Mouse (Mus musculus): ENCODE data around the gene Arg2. TPM values are rescaled to one million over a fixed set of nuclear protein-coding genes. Genes with fewer than 3 reads are reported as not detected.

The Arg2 gene
- polyA plus RNA-seq, 1 experiment from 2014 or later, result 17.6 TPM

GRCm38 (mm10) chr12:79190931-79191673, 60.5 kb downstream of the Arg2 start:
- Histone ChIP-seq H3K27me3 (replicated peaks; ENCODE audit: control insufficient read depth, insufficient read depth, low read length) (no peaks in the 10 kb centered on the region), H3K4me3 (replicated peaks; ENCODE audit: low read length) (peak overlapping the region; percentile 74), H3K4me2 (ENCODE audit: low read length) (peak overlapping the region; percentile 75), H3K36me3 (ENCODE audit: control insufficient read depth, insufficient read depth) (peaks cover 12% of the 10 kb centered on the region; the same call in 1 of the 2 replicates), H3K27ac (ENCODE audit: low read length) (peak overlapping the region; percentile 79), H3K9ac (replicated peaks; ENCODE audit: low read depth, low read length) (peak overlapping the region; percentile 73), H3K9me3 (ENCODE audit: control insufficient read depth, low read length) (no peaks in the 10 kb centered on the region), H3K4me1 (replicated peaks; ENCODE audit: control insufficient read depth, insufficient read depth, low read length) (peaks cover 13% of the 10 kb centered on the region)
- WGBS, result under 1% methylated on average over 18 of the region's 18 CpGs
- ATAC-seq, result peak; percentile 94

GRCm38 (mm10) chr12:79191701-79192100, 61.1 kb downstream of the Arg2 start:
- H3K9ac ChIP-seq (replicated peaks; ENCODE audit: low read depth, low read length), result peak overlapping the region; percentile 73
- peak overlapping the region; percentile 75 for H3K4me2 ChIP-seq (ENCODE audit: low read length)
- 6% methylated on average over 14 of the region's 14 CpGs for WGBS
- peak overlapping the region; percentile 79 for H3K27ac ChIP-seq (ENCODE audit: low read length)
- H3K4me1 ChIP-seq (replicated peaks; ENCODE audit: control insufficient read depth, insufficient read depth, low read length), result peaks cover 13% of the 10 kb centered on the region
- H3K4me3 ChIP-seq (replicated peaks; ENCODE audit: low read length), result peak overlapping the region; percentile 74
- ATAC-seq, result peak; percentile 93
- H3K36me3 ChIP-seq (ENCODE audit: control insufficient read depth, insufficient read depth), result peaks cover 8% of the 10 kb centered on the region; the same call in 1 of the 2 replicates
- H3K9me3 ChIP-seq (ENCODE audit: control insufficient read depth, low read length), result no peaks in the 10 kb centered on the region
- H3K27me3 ChIP-seq (replicated peaks; ENCODE audit: control insufficient read depth, insufficient read depth, low read length), result no peaks in the 10 kb centered on the region

- H3K4me3 ChIP-seq (replicated peaks; ENCODE audit: low read length), result peak within 1 kb of the TSS; percentile 74
- H3K27me3 ChIP-seq (replicated peaks; ENCODE audit: control insufficient read depth, insufficient read depth, low read length), result no peaks in the 10 kb centered on the region
- no peaks in the 10 kb centered on the region for H3K9me3 ChIP-seq (ENCODE audit: control insufficient read depth, low read length)
- ATAC-seq, result no peak
- H3K4me2 ChIP-seq (ENCODE audit: low read length), result peak within 1 kb of the TSS; percentile 75
- peak within 1 kb of the TSS; percentile 73 for H3K9ac ChIP-seq (replicated peaks; ENCODE audit: low read depth, low read length)
- WGBS, result 63% methylated on average over 6 of the region's 6 CpGs
- H3K27ac ChIP-seq (ENCODE audit: low read length), result peak within 1 kb of the TSS; percentile 79
- H3K36me3 ChIP-seq (ENCODE audit: control insufficient read depth, insufficient read depth), result peaks cover 5% of the 10 kb centered on the region; the same call in 1 of the 2 replicates
- peaks cover 13% of the 10 kb centered on the region for H3K4me1 ChIP-seq (replicated peaks; ENCODE audit: control insufficient read depth, insufficient read depth, low read length)
These were observed 61.6 kb downstream of the Arg2 start, which contains the start of gene Rdh11 for GRCm38 (mm10) chr12:79192193-79192592. Gene Rdh11, minus strand, starts transcription at chr12:79192293.

GRCm38 (mm10) chr12:79193441-79193840, 62.9 kb downstream of the Arg2 start:
- no peak for ATAC-seq
- no peaks in the 10 kb centered on the region for H3K27me3 ChIP-seq (replicated peaks; ENCODE audit: control insufficient read depth, insufficient read depth, low read length)
- H3K4me1 ChIP-seq (replicated peaks; ENCODE audit: control insufficient read depth, insufficient read depth, low read length), result peaks cover 13% of the 10 kb centered on the region
- no peaks in the 10 kb centered on the region for H3K9me3 ChIP-seq (ENCODE audit: control insufficient read depth, low read length)
- H3K9ac ChIP-seq (replicated peaks; ENCODE audit: low read depth, low read length), result no peak overlapping the region
- H3K27ac ChIP-seq (ENCODE audit: low read length), result no peak overlapping the region
- H3K36me3 ChIP-seq (ENCODE audit: control insufficient read depth, insufficient read depth), result no peaks in the 10 kb centered on the region
- no peak overlapping the region for H3K4me3 ChIP-seq (replicated peaks; ENCODE audit: low read length)
- WGBS, result 3% methylated on average over 3 of the region's 3 CpGs
- no peak overlapping the region for H3K4me2 ChIP-seq (ENCODE audit: low read length)

- Histone ChIP-seq H3K4me1 (replicated peaks; ENCODE audit: control insufficient read depth, insufficient read depth, low read length) (no peaks in the 10 kb centered on the region), H3K9me3 (ENCODE audit: control insufficient read depth, low read length) (no peaks in the 10 kb centered on the region), H3K27me3 (replicated peaks; ENCODE audit: control insufficient read depth, insufficient read depth, low read length) (no peaks in the 10 kb centered on the region), H3K9ac (replicated peaks; ENCODE audit: low read depth, low read length) (no peak overlapping the region), H3K4me2 (ENCODE audit: low read length) (no peak overlapping the region), H3K4me3 (replicated peaks; ENCODE audit: low read length) (no peak overlapping the region), H3K27ac (ENCODE audit: low read length) (no peak overlapping the region), H3K36me3 (ENCODE audit: control insufficient read depth, insufficient read depth) (no peaks in the 10 kb centered on the region)
- no peak for ATAC-seq
- WGBS, result 85% methylated on average over 5 of the region's 5 CpGs
These were observed 66.5 kb downstream of the Arg2 start for GRCm38 (mm10) chr12:79197105-79197504.

- no peaks in the 10 kb centered on the region for H3K9me3 ChIP-seq (ENCODE audit: control insufficient read depth, low read length)
- no peaks in the 10 kb centered on the region for H3K27me3 ChIP-seq (replicated peaks; ENCODE audit: control insufficient read depth, insufficient read depth, low read length)
- no peak for ATAC-seq
- no peak overlapping the region for H3K4me2 ChIP-seq (ENCODE audit: low read length)
- 73% methylated on average over 3 of the region's 3 CpGs for WGBS
- H3K27ac ChIP-seq (ENCODE audit: low read length), result no peak overlapping the region
- H3K36me3 ChIP-seq (ENCODE audit: control insufficient read depth, insufficient read depth), result no peaks in the 10 kb centered on the region
- H3K4me3 ChIP-seq (replicated peaks; ENCODE audit: low read length), result no peak overlapping the region
- H3K9ac ChIP-seq (replicated peaks; ENCODE audit: low read depth, low read length), result no peak overlapping the region
- no peaks in the 10 kb centered on the region for H3K4me1 ChIP-seq (replicated peaks; ENCODE audit: control insufficient read depth, insufficient read depth, low read length)
These were observed 71.3 kb downstream of the Arg2 start for GRCm38 (mm10) chr12:79201882-79202281.

Other genes starting within 250 kb of the Arg2 start
- gene Plek2, start 223.8 kb upstream of the Arg2 start, polyA plus RNA-seq (2015; fragmentation: Nextera tagmentation; extraction: Ambion mirVana), result 0.96 and 1.1 TPM in 2 replicates
- gene Tmem229b, start 123.2 kb upstream of the Arg2 start, polyA plus RNA-seq (2015; fragmentation: Nextera tagmentation; extraction: Ambion mirVana), result 62.1 and 66.7 TPM in 2 replicates
- 2.1 and 2.5 TPM in 2 replicates for gene Plekhh1, start 101.6 kb upstream of the Arg2 start, polyA plus RNA-seq (2015; fragmentation: Nextera tagmentation; extraction: Ambion mirVana)
- 21.2 and 21.6 TPM in 2 replicates for gene Pigh, start 41.1 kb upstream of the Arg2 start, polyA plus RNA-seq (2015; fragmentation: Nextera tagmentation; extraction: Ambion mirVana)
- 190 and 191 TPM in 2 replicates for gene Vti1b, start 41.9 kb downstream of the Arg2 start, polyA plus RNA-seq (2015; fragmentation: Nextera tagmentation; extraction: Ambion mirVana)
- 38.1 and 40.0 TPM in 2 replicates for gene Rdh11, start 61.5 kb downstream of the Arg2 start, polyA plus RNA-seq (2015; fragmentation: Nextera tagmentation; extraction: Ambion mirVana)
- gene Rdh12, start 78.1 kb downstream of the Arg2 start, polyA plus RNA-seq (2015; fragmentation: Nextera tagmentation; extraction: Ambion mirVana), result 0.77 and 1.4 TPM in 2 replicates
- gene Zfyve26, start 165.5 kb downstream of the Arg2 start, polyA plus RNA-seq (2015; fragmentation: Nextera tagmentation; extraction: Ambion mirVana), result 11.5 and 14.8 TPM in 2 replicates
- gene Rad51b, start 166.5 kb downstream of the Arg2 start, polyA plus RNA-seq (2015; fragmentation: Nextera tagmentation; extraction: Ambion mirVana), result 2.6 and 2.7 TPM in 2 replicates